Mouse (Mus musculus) heart, adult 18-20 months (tissue): Measurements from ENCODE around the gene Kmt2b. TPM values are rescaled to one million over a fixed set of nuclear protein-coding genes. Genes with fewer than 3 reads are reported as not detected.
A peak's percentile ranks its signal among the peaks of the same experiment; 100 is the strongest.

Experiments used
- DNase-seq, 2 experiments: peaks; one replicate each; pipeline ENCODE4 v3.0.0; 2021 to 2022; ENCODE audit warnings: mixed read lengths in 1 of 2
- long read RNA-seq, 2 experiments: library from polyadenylated mRNA; stranded (forward); transcript quantifications; one replicate each; pipeline ENCODE4 v2.0.0; 2021
- total RNA-seq, 2 experiments: library from RNA; stranded (reverse); gene quantifications; 2 replicates each; pipeline ENCODE4 v1.2.3; 2021

Kmt2b gene
- total RNA-seq: 10 to 100 TPM; 13.6 to 18.3 TPM
- long read RNA-seq, experiment 1, partial matches to known transcripts: 4 of 5 reads
- long read RNA-seq, experiment 1, other reads (novel, unspliced or antisense): 1 of 5 reads
- long read RNA-seq, experiment 2, partial matches to known transcripts: 4 of 4 reads
- long read RNA-seq, experiment 2, other reads (novel, unspliced or antisense): 0 of 4 reads

DNA sequence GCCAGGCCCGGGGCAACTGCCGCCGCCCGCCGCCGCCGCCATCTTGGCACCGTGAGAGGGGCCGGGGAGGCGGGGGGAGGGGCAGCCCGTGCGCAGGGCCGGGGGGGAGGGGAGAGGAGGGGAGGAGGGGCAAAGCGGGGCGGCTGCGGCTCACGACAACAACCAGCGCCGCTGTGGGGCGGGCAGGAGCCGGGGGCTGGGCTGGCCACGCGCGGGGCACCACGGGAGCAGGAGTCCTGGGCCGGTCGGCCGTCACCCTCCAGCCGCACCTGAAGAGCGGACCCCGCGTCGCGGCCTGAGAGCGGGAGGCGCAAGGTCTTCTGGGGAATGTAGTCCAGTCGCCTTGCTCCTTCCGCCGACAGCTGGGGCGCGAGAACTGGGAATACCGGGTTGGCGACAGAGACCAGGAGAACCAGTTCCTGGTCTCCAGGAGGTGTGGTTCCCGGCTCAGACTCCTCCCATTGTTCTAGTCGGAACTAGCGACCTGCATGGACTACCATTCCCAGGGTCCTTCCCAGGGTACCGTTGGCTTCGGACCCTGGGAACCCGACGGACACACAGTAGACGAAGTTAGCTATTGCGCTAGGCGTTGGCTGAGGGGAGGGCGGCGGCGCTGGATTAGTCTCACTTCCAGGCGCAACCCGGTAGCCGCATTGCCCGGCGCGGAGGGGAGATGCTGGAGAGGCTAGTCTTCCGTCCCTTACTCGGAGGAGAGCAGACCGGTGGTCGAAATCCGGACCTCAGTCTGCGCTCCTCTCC lies at the start of gene Kmt2b:
Gene Kmt2b, minus strand, starts transcription at position 51 of the 759 bp plus-strand sequence.
- peak; percentile 96 to 99 for DNase-seq

DNA sequence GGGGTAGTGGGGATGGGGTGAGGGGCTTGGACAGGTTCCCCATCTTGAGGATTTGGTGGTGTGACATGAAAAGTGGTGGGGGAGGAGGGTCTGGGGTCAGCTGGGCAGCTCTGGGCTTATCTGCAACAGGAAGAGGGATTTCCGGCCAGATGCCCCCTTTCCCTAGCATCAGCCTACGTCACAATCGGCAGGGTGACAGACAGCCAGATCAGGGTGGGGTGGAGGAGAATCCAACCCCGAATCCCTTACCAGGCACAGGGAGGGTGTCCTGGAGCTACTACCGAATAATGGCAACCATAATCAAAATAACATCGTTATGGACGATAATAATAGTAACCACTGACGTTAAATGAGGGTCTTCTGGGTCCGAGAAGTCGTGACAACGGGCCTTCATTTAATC lies 47.9 kb upstream of the Kmt2b start:
- DNase-seq: no peak

GRCm38 (mm10) chr7:30635752-30636151 lies 47.2 kb upstream of the Kmt2b start, which contains the start of gene Etv2:
Gene Etv2, minus strand, starts transcription at chr7:30635852.
- no peak for DNase-seq

GRCm38 (mm10) chr7:30634621-30635020 lies 46.1 kb upstream of the Kmt2b start:
- DNase-seq: peak; percentile 18 to 28

- no peak for DNase-seq
These were observed 45.4 kb upstream of the Kmt2b start for GRCm38 (mm10) chr7:30633762-30634412.

DNA sequence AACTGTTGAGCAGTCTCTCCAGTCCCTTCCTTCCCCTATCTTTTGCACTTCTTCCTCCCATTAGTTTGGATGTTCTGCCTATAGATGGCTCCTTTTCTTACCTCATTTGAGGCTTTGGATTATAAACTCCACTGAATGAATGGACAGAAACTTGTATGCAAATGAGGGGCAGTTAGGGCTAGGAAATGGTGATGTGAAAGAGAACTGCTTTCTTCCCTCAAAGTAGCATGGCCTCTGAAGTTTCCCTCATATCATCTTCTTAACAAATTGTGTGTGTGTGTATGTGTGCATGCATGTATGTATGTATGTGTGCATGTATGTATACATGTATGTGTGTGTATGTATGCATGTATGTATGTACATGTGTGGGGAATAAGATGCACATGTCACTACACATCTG lies 40.5 kb upstream of the Kmt2b start:
- DNase-seq: no peak

DNA sequence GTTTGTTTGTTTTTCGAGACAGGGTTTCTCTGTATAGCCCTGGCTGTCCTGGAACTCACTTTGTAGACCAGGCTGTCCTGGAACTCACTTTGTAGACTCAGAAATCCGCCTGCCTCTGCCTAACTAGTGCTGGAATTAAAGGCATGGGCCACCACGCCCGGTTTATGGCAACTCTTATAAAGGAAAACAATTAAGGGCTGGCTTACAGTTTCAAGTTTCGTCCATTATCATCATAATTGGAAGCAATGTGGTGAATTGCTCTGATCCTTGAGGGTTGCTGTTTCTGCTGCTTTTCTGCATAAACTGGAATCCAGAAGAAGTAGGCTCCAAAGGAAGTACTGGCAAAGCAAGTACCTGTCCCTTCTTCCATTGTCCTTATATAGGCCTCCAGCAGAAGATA lies 38.1 kb upstream of the Kmt2b start:
- no peak for DNase-seq

GRCm38 (mm10) chr7:30625530-30626384 lies 37.2 kb upstream of the Kmt2b start, which contains the start of gene Cox6b1:
Gene Cox6b1, minus strand, starts transcription at chr7:30626151.
- peak; percentile 91 to 94 for DNase-seq

DNA sequence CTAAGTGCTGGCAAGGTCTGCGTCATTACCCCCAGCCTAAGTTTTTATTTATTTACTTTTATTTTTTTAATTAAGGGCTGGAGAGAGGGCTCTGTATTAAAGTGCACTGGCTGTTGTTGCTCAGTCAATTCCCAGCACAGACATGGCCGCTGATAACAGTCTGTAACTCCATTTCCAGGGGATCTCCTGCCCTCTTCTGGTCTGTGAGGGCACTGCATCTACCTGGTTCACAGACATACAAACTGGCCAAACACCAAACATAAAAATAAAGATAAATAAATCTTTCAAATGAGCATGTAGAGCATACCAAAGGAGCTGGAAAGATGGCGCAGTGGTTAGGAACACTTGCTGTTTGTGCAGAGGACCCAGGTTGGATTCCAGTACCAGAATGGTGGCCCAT lies 30.7 kb upstream of the Kmt2b start:
- DNase-seq: peak in 1 of 2 experiments; percentile 38

DNA sequence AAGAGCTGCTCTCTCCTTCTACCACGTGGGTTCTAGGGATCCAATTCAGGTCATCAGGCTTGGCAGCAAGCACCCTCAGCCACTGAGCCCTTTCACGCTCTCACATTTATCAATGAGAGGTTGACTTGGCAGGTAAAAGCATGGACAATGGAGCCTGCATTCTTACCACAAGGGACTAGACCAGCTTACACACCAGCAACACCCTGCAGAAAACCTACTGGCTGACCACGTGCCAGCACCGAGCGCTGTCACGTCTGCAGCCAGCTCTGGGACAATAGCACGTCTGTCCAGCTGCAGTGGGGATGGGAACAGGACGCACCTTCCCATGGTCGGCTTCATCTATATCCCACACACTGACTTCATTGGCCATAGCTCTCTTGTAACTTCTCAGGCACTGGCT lies 30.1 kb upstream of the Kmt2b start:
- peak in 1 of 2 experiments; percentile 37 for DNase-seq

GRCm38 (mm10) chr7:30615049-30615760 lies 26.7 kb upstream of the Kmt2b start:
- no peak for DNase-seq

- DNase-seq: no peak
These were observed 25.9 kb upstream of the Kmt2b start for GRCm38 (mm10) chr7:30614454-30614853.

DNA sequence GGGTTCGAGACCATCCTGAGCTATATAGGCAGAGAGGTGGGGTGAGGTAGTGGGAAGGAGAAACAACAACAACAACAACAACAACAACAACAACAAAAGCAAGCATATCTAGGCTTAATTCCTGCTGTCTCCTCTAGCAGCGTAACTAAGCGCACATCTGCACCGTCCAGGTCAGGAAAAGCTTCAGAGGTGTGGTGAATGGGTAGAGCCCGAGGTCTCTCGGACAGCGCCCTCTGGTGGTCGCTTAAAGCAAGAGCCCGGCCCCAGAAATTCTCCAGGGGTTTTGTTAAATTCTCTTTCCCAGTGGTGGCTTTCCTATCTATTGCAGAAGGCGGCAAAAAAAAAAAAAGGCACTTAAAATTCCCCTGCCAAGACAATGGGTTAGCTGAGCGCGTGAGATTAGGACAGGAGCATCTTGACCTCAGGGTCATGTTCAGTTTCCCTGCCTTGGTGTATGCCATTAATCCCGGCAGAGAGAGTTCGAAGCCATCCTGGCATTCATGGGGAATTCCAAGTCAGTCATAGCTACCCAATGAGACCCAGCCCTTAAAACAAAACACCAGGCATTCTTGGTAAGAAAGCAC lies 25.1 kb upstream of the Kmt2b start:
- DNase-seq: peak; percentile 45 to 70

GRCm38 (mm10) chr7:30612654-30613402 lies 24.3 kb upstream of the Kmt2b start, which contains the start of gene Upk1a:
Gene Upk1a, minus strand, starts transcription at chr7:30612847.
- no peak for DNase-seq

- DNase-seq: peak; percentile 52 to 77
These were observed 21.5 kb upstream of the Kmt2b start for GRCm38 (mm10) chr7:30610043-30610442.

- no peak for DNase-seq
These were observed 19.9 kb upstream of the Kmt2b start for GRCm38 (mm10) chr7:30608476-30608875.

DNA sequence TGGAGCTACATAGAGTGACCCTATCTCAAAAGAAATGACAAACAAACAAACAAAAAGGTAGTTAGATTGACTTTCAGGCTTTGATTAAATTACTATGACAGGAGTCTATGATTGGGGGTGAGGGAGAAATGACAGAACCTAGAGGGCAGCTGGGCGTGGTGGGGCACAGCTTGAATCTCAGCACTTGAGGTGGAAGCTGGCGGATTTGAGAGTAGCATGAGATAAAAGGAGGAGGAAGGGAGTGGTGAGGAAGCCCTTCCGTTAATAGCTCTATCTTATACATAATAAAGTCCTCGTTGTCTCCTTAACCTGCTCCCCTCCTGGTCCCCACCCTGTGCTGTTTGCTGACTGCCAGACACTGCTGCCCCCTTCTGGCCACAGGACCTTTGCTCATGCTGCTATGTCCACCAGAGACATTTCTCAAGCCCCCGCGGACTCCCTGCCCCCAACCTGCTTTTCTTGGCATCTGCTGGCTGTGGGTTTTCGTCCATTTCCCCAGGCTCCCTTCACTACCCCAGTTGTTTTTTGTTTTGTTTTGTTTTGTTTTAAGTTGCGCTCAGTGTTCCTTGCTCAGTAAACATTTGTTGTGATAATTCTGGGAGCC lies 19.3 kb upstream of the Kmt2b start:
- peak; percentile 39 to 57 for DNase-seq

- no peak for DNase-seq
These were observed 16.4 kb upstream of the Kmt2b start for GRCm38 (mm10) chr7:30604944-30605343.

DNA sequence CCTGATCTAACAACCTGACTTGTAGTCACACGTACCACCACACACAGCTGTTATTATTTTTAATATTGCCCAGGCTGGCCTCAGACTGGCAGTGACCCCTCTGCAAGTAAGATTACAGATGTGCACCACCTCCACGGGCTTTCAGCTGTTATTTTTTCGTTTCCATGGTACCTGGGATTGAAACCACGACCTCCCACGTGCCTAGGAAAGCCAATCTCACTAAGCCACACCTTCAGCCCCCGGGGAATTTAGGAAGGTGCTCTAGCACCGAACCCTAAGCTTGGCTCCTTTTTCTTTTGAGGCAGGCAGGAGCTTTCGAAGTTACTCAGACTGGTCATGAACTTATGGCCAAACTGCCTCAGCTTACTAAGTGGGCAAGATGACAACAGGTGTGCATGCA lies 15.9 kb upstream of the Kmt2b start:
- DNase-seq: no peak

GRCm38 (mm10) chr7:30602583-30602982 lies 14.1 kb upstream of the Kmt2b start:
- no peak for DNase-seq
